Mouse (Mus musculus) adrenal gland, adult 2 months (tissue): ENCODE measurements around the gene Pycr1. TPM values are rescaled to one million over a fixed set of nuclear protein-coding genes. Genes with fewer than 3 reads are reported as not detected.

Experiments used
- DNase-seq: peaks from one replicate; pipeline ENCODE4 v3.0.0; 2021
- microRNA-seq, 2 experiments: library from miRNA; unstranded; fragments of <30 nt; microRNA quantifications; one replicate each; pipeline ENCODE4 v1.2.0; 2021
- polyA plus RNA-seq: library from polyadenylated mRNA; depleted of rRNA; stranded (reverse); fragments of >200 nt; gene quantifications from 2 replicates; pipeline ENCODE4 v1.2.3, GENCODE M21; 2012; rRNA removed
- total RNA-seq, 2 experiments: library from RNA; stranded (reverse); gene quantifications; 2 replicates each; pipeline ENCODE4 v1.2.3; 2021

Gene Pycr1
- total and polyA plus RNA-seq, 3 experiments, result 1.0 to 3.5 (median 1.9) TPM

GRCm38 (mm10) chr11:120606764-120607163, 36.8 kb downstream of the Pycr1 start:
- DNase-seq, result no peak

GRCm38 (mm10) chr11:120605667-120606066, 37.9 kb downstream of the Pycr1 start:
- DNase-seq, result no peak

GRCm38 (mm10) chr11:120603545-120603944, 40.0 kb downstream of the Pycr1 start:
- no peak for DNase-seq

GRCm38 (mm10) chr11:120600716-120601115, 42.9 kb downstream of the Pycr1 start:
- no peak for DNase-seq

- DNase-seq, result no peak
Observed at GRCm38 (mm10) chr11:120598990-120599549, 44.5 kb downstream of the Pycr1 start.

GRCm38 (mm10) chr11:120598283-120598989, 45.1 kb downstream of the Pycr1 start, which contains the start of the genes Alyref and Anapc11:
TSS of gene Alyref (minus strand) at chr11:120598365.
TSS of gene Anapc11 (plus strand) at chr11:120598421.
- DNase-seq, result peak; percentile 96

- no peak for DNase-seq
Observed at GRCm38 (mm10) chr11:120597240-120598235, 46.0 kb downstream of the Pycr1 start.

GRCm38 (mm10) chr11:120588531-120588930, 55.0 kb downstream of the Pycr1 start:
- no peak for DNase-seq

Small RNA genes lying within 50 kb of the gene (microRNA-seq; reads per million reads assigned to microRNA genes)
- 0 to 0.83 reads per million in 2 experiments for gene Mir6936

Other genes starting within 250 kb of the Pycr1 start
Only the 30 nearest of the 32 such genes appear.
- under 1 TPM in 1 of 2 experiments, not detected in 1; 0.31 TPM for gene Pde6g, start 190.3 kb downstream of the Pycr1 start, total RNA-seq
- 0.48 and 0.49 TPM in 2 replicates for gene Pde6g, start 190.3 kb downstream of the Pycr1 start, polyA plus RNA-seq
- 10 to 100 TPM; 25.8 to 37.1 TPM for gene Oxld1, start 185.7 kb downstream of the Pycr1 start, total RNA-seq
- 48.7 and 81.2 TPM in 2 replicates for gene Oxld1, start 185.7 kb downstream of the Pycr1 start, polyA plus RNA-seq
- 10 to 100 TPM; 24.6 to 33.0 TPM for gene Ccdc137, start 185.7 kb downstream of the Pycr1 start, total RNA-seq
- 8.3 and 12.0 TPM in 2 replicates for gene Ccdc137, start 185.7 kb downstream of the Pycr1 start, polyA plus RNA-seq
- gene Arl16, start 176.2 kb downstream of the Pycr1 start, total RNA-seq, result 10 to 100 TPM; 21.4 to 27.2 TPM
- gene Arl16, start 176.2 kb downstream of the Pycr1 start, polyA plus RNA-seq, result 23.2 and 27.2 TPM in 2 replicates
- 100 to 1,000 TPM; 107 to 146 TPM for gene Mrpl12, start 159.2 kb downstream of the Pycr1 start, total RNA-seq
- gene Mrpl12, start 159.2 kb downstream of the Pycr1 start, polyA plus RNA-seq, result 163 and 185 TPM in 2 replicates
- gene Slc25a10, start 151.9 kb downstream of the Pycr1 start, total RNA-seq, result 100 to 1,000 TPM; 103 to 116 TPM
- 400 and 531 TPM in 2 replicates for gene Slc25a10, start 151.9 kb downstream of the Pycr1 start, polyA plus RNA-seq
- gene Gcgr, start 113.1 kb downstream of the Pycr1 start, total RNA-seq, result 1 to 10 TPM; 1.5 to 1.7 TPM
- 2.1 and 2.5 TPM in 2 replicates for gene Gcgr, start 113.1 kb downstream of the Pycr1 start, polyA plus RNA-seq
- 10 to 100 TPM; 56.9 to 65.8 TPM for gene Mcrip1, start 94.0 kb downstream of the Pycr1 start, total RNA-seq
- gene Mcrip1, start 94.0 kb downstream of the Pycr1 start, polyA plus RNA-seq, result 136 and 157 TPM in 2 replicates
- gene Ppp1r27, start 92.6 kb downstream of the Pycr1 start, total RNA-seq, result under 1 TPM; 0.40 to 0.79 TPM
- gene Ppp1r27, start 92.6 kb downstream of the Pycr1 start, polyA plus RNA-seq, result 0.83 and 1.2 TPM in 2 replicates
- 100 to 1,000 TPM; 462 to 524 TPM for gene P4hb, start 70.5 kb downstream of the Pycr1 start, total RNA-seq
- 108 and 126 TPM in 2 replicates for gene P4hb, start 70.5 kb downstream of the Pycr1 start, polyA plus RNA-seq
- 100 to 1,000 TPM; 355 to 386 TPM for gene Arhgdia, start 62.1 kb downstream of the Pycr1 start, total RNA-seq
- 712 and 786 TPM in 2 replicates for gene Arhgdia, start 62.1 kb downstream of the Pycr1 start, polyA plus RNA-seq
- 10 to 100 TPM; 85.5 to 97.9 TPM for gene Alyref, start 45.4 kb downstream of the Pycr1 start, total RNA-seq
- 10.3 and 12.6 TPM in 2 replicates for gene Alyref, start 45.4 kb downstream of the Pycr1 start, polyA plus RNA-seq
- gene Anapc11, start 45.3 kb downstream of the Pycr1 start, total RNA-seq, result 10 to 100 TPM; 82.8 to 85.9 TPM
- gene Anapc11, start 45.3 kb downstream of the Pycr1 start, polyA plus RNA-seq, result 183 and 187 TPM in 2 replicates
- gene Npb, start 35.3 kb downstream of the Pycr1 start, total RNA-seq, result under 1 TPM; 0.61 to 0.62 TPM
- gene Npb, start 35.3 kb downstream of the Pycr1 start, polyA plus RNA-seq, result 1.6 and 2.3 TPM in 2 replicates
- 100 to 1,000 TPM; 201 to 344 TPM for gene Pcyt2, start 25.8 kb downstream of the Pycr1 start, total RNA-seq
- gene Pcyt2, start 25.8 kb downstream of the Pycr1 start, polyA plus RNA-seq, result 460 and 610 TPM in 2 replicates
- 10 to 100 TPM; 54.2 to 69.5 TPM for gene Sirt7, start 18.5 kb downstream of the Pycr1 start, total RNA-seq
- 109 and 128 TPM in 2 replicates for gene Sirt7, start 18.5 kb downstream of the Pycr1 start, polyA plus RNA-seq
- 10 to 100 TPM; 48.1 to 60.7 TPM for gene Mafg, start 10.2 kb downstream of the Pycr1 start, total RNA-seq
- gene Mafg, start 10.2 kb downstream of the Pycr1 start, polyA plus RNA-seq, result 54.3 and 66.9 TPM in 2 replicates
- gene Myadml2, start 4.4 kb upstream of the Pycr1 start, total RNA-seq, result 1 to 10 TPM in 1 of 2 experiments, not detected in 1; 1.0 TPM
- 0.11 and 0.59 TPM in 2 replicates for gene Myadml2, start 4.4 kb upstream of the Pycr1 start, polyA plus RNA-seq
- gene Notum, start 17.4 kb upstream of the Pycr1 start, total RNA-seq, result 1 to 10 TPM; 2.8 to 8.1 TPM
- gene Notum, start 17.4 kb upstream of the Pycr1 start, polyA plus RNA-seq, result 7.4 and 9.3 TPM in 2 replicates
- 10 to 100 TPM; 74.9 to 84.1 TPM for gene Aspscr1, start 29.2 kb upstream of the Pycr1 start, total RNA-seq
- 124 and 125 TPM in 2 replicates for gene Aspscr1, start 29.2 kb upstream of the Pycr1 start, polyA plus RNA-seq
- 10 to 100 TPM; 54.0 to 63.5 TPM for gene Cenpx, start 70.0 kb upstream of the Pycr1 start, total RNA-seq
- gene Cenpx, start 70.0 kb upstream of the Pycr1 start, polyA plus RNA-seq, result 86.0 and 90.2 TPM in 2 replicates
- 10 to 100 TPM; 21.9 to 25.3 TPM for gene Lrrc45, start 70.2 kb upstream of the Pycr1 start, total RNA-seq
- 34.2 and 40.1 TPM in 2 replicates for gene Lrrc45, start 70.2 kb upstream of the Pycr1 start, polyA plus RNA-seq
- gene Rac3, start 77.7 kb upstream of the Pycr1 start, total RNA-seq, result 10 to 100 TPM; 13.7 to 15.9 TPM
- 21.1 and 25.6 TPM in 2 replicates for gene Rac3, start 77.7 kb upstream of the Pycr1 start, polyA plus RNA-seq
- gene Dcxr, start 83.5 kb upstream of the Pycr1 start, total RNA-seq, result 100 to 1,000 TPM in 1 of 2 experiments, 10 to 100 TPM in 1; 41.4 to 122 TPM
- gene Dcxr, start 83.5 kb upstream of the Pycr1 start, polyA plus RNA-seq, result 136 and 150 TPM in 2 replicates
- gene Cbr2, start 88.3 kb upstream of the Pycr1 start, total RNA-seq, result 10 to 100 TPM in 1 of 2 experiments, 1 to 10 TPM in 1; 8.3 to 10.6 TPM
- gene Cbr2, start 88.3 kb upstream of the Pycr1 start, polyA plus RNA-seq, result 52.6 and 54.2 TPM in 2 replicates
- gene Hmga1b, start 119.0 kb upstream of the Pycr1 start, total RNA-seq, result 10 to 100 TPM in 1 of 2 experiments, 1 to 10 TPM in 1; 5.5 to 12.3 TPM
- gene Hmga1b, start 119.0 kb upstream of the Pycr1 start, polyA plus RNA-seq, result 2.8 and 6.6 TPM in 2 replicates
- 10 to 100 TPM; 18.3 to 20.9 TPM for gene Rfng, start 140.4 kb upstream of the Pycr1 start, total RNA-seq
- 91.6 and 95.4 TPM in 2 replicates for gene Rfng, start 140.4 kb upstream of the Pycr1 start, polyA plus RNA-seq
- gene Gps1, start 140.5 kb upstream of the Pycr1 start, total RNA-seq, result 100 to 1,000 TPM; 113 to 141 TPM
- gene Gps1, start 140.5 kb upstream of the Pycr1 start, polyA plus RNA-seq, result 161 and 178 TPM in 2 replicates
- 10 to 100 TPM; 56.0 to 62.0 TPM for gene Dus1l, start 152.6 kb upstream of the Pycr1 start, total RNA-seq
- gene Dus1l, start 152.6 kb upstream of the Pycr1 start, polyA plus RNA-seq, result 43.8 and 53.7 TPM in 2 replicates
- gene Fasn, start 180.8 kb upstream of the Pycr1 start, total RNA-seq, result 1,000 to 10,000 TPM in 1 of 2 experiments, 100 to 1,000 TPM in 1; 505 to 2,290 TPM
- gene Fasn, start 180.8 kb upstream of the Pycr1 start, polyA plus RNA-seq, result 7,384 and 9,917 TPM in 2 replicates